Mouse (Mus musculus): ENCODE measurements at regions not wholly inside any gene's neighbourhood (a gene's known extent, or its start where the extent isn't known, plus 50 kb on each side); places are given as distances from the start of the nearest gene placed in this dataset.

- Histone ChIP-seq H3K4me1 (replicated peaks; ENCODE audit: control insufficient read depth, insufficient read depth, low read length) (no peaks in the 10 kb centered on the region), H3K36me3 (ENCODE audit: control insufficient read depth, insufficient read depth, low read length) (no peaks in the 10 kb centered on the region), H3K27ac (ENCODE audit: low read length) (no peak overlapping the region), H3K9me3 (ENCODE audit: control insufficient read depth, low read length) (no peaks in the 10 kb centered on the region), H3K4me2 (ENCODE audit: low read depth, low read length) (no peak overlapping the region), H3K27me3 (ENCODE audit: control insufficient read depth, insufficient read depth, low read depth, low read length) (no peaks in the 10 kb centered on the region), H3K4me3 (ENCODE audit: low read length) (no peak overlapping the region), H3K9ac (ENCODE audit: low read length) (no peak overlapping the region)
- no peak for ATAC-seq (ENCODE audit: low read depth)
- WGBS: 48% methylated on average over 6 of the region's 6 CpGs
Measured at GRCm38 (mm10) chr5:111852682-111853081, 119.0 kb downstream of the Gm26897 start.

- H3K27ac ChIP-seq (ENCODE audit: low read length): no peak overlapping the region
- no peak for ATAC-seq (ENCODE audit: low read depth)
- H3K27me3 ChIP-seq (ENCODE audit: control insufficient read depth, insufficient read depth, low read depth, low read length): no peaks in the 10 kb centered on the region
- H3K4me3 ChIP-seq (ENCODE audit: low read length): no peak overlapping the region
- no peak overlapping the region for H3K4me2 ChIP-seq (ENCODE audit: low read depth, low read length)
- WGBS: 63% methylated on average over 2 of the region's 2 CpGs
- H3K9ac ChIP-seq (ENCODE audit: low read length): no peak overlapping the region
- no peaks in the 10 kb centered on the region for H3K9me3 ChIP-seq (ENCODE audit: control insufficient read depth, low read length)
- H3K36me3 ChIP-seq (ENCODE audit: control insufficient read depth, insufficient read depth, low read length): no peaks in the 10 kb centered on the region
- no peaks in the 10 kb centered on the region for H3K4me1 ChIP-seq (replicated peaks; ENCODE audit: control insufficient read depth, insufficient read depth, low read length)
Measured at GRCm38 (mm10) chr5:111855366-111855765, 121.6 kb downstream of the Gm26897 start.

- H3K4me1 ChIP-seq (replicated peaks; ENCODE audit: control insufficient read depth, insufficient read depth, low read length): no peaks in the 10 kb centered on the region
- H3K27me3 ChIP-seq (ENCODE audit: control insufficient read depth, insufficient read depth, low read depth, low read length): no peaks in the 10 kb centered on the region
- H3K27ac ChIP-seq (ENCODE audit: low read length): no peak overlapping the region
- no peaks in the 10 kb centered on the region for H3K36me3 ChIP-seq (ENCODE audit: control insufficient read depth, insufficient read depth, low read length)
- 87% methylated on average over 7 of the region's 7 CpGs for WGBS
- no peaks in the 10 kb centered on the region for H3K9me3 ChIP-seq (ENCODE audit: control insufficient read depth, low read length)
- H3K4me3 ChIP-seq (ENCODE audit: low read length): no peak overlapping the region
- no peak for ATAC-seq (ENCODE audit: low read depth)
- H3K9ac ChIP-seq (ENCODE audit: low read length): no peak overlapping the region
- H3K4me2 ChIP-seq (ENCODE audit: low read depth, low read length): no peak overlapping the region
Measured at GRCm38 (mm10) chr5:111857200-111857599, 123.5 kb downstream of the Gm26897 start.

- no peak overlapping the region for H3K4me2 ChIP-seq (ENCODE audit: low read depth, low read length)
- 86% methylated on average over 1 of the region's 1 CpGs for WGBS
- H3K36me3 ChIP-seq (ENCODE audit: control insufficient read depth, insufficient read depth, low read length): no peaks in the 10 kb centered on the region
- no peak for ATAC-seq (ENCODE audit: low read depth)
- H3K9me3 ChIP-seq (ENCODE audit: control insufficient read depth, low read length): no peaks in the 10 kb centered on the region
- H3K4me3 ChIP-seq (ENCODE audit: low read length): no peak overlapping the region
- H3K9ac ChIP-seq (ENCODE audit: low read length): no peak overlapping the region
- H3K27me3 ChIP-seq (ENCODE audit: control insufficient read depth, insufficient read depth, low read depth, low read length): no peaks in the 10 kb centered on the region
- H3K27ac ChIP-seq (ENCODE audit: low read length): no peak overlapping the region
- H3K4me1 ChIP-seq (replicated peaks; ENCODE audit: control insufficient read depth, insufficient read depth, low read length): no peaks in the 10 kb centered on the region; the same call in 1 of the 2 replicates
Measured at GRCm38 (mm10) chr5:111860436-111860835, 126.7 kb downstream of the Gm26897 start.

- H3K36me3 ChIP-seq (ENCODE audit: control insufficient read depth, insufficient read depth, low read length): no peaks in the 10 kb centered on the region
- H3K9ac ChIP-seq (ENCODE audit: low read length): no peak overlapping the region
- H3K27me3 ChIP-seq (ENCODE audit: control insufficient read depth, insufficient read depth, low read depth, low read length): no peaks in the 10 kb centered on the region
- no peak overlapping the region for H3K4me3 ChIP-seq (ENCODE audit: low read length)
- H3K27ac ChIP-seq (ENCODE audit: low read length): no peak overlapping the region
- 91% methylated on average over 4 of the region's 4 CpGs for WGBS
- no peak for ATAC-seq (ENCODE audit: low read depth)
- no peaks in the 10 kb centered on the region; the same call in 1 of the 2 replicates for H3K4me1 ChIP-seq (replicated peaks; ENCODE audit: control insufficient read depth, insufficient read depth, low read length)
- no peak overlapping the region for H3K4me2 ChIP-seq (ENCODE audit: low read depth, low read length)
- H3K9me3 ChIP-seq (ENCODE audit: control insufficient read depth, low read length): no peaks in the 10 kb centered on the region
Measured at GRCm38 (mm10) chr5:111862331-111862730, 128.6 kb downstream of the Gm26897 start.

GRCm38 (mm10) chr5:111863922-111864321, 130.2 kb downstream of the Gm26897 start:
- no peaks in the 10 kb centered on the region for H3K36me3 ChIP-seq (ENCODE audit: control insufficient read depth, insufficient read depth, low read length)
- WGBS: 33% methylated on average over 7 of the region's 7 CpGs
- H3K9ac ChIP-seq (ENCODE audit: low read length): no peak overlapping the region
- no peaks in the 10 kb centered on the region; the same call in 1 of the 2 replicates for H3K4me1 ChIP-seq (replicated peaks; ENCODE audit: control insufficient read depth, insufficient read depth, low read length)
- no peak overlapping the region; the same call in 1 of the 2 replicates for H3K27ac ChIP-seq (ENCODE audit: low read length)
- H3K4me3 ChIP-seq (ENCODE audit: low read length): no peak overlapping the region
- no peaks in the 10 kb centered on the region for H3K27me3 ChIP-seq (ENCODE audit: control insufficient read depth, insufficient read depth, low read depth, low read length)
- ATAC-seq (ENCODE audit: low read depth): peak; percentile 87
- no peaks in the 10 kb centered on the region for H3K9me3 ChIP-seq (ENCODE audit: control insufficient read depth, low read length)
- H3K4me2 ChIP-seq (ENCODE audit: low read depth, low read length): no peak overlapping the region

- Histone ChIP-seq H3K9me3 (ENCODE audit: control insufficient read depth, low read length) (no peaks in the 10 kb centered on the region), H3K4me3 (ENCODE audit: low read length) (no peak overlapping the region), H3K4me2 (ENCODE audit: low read depth, low read length) (no peak overlapping the region), H3K9ac (ENCODE audit: low read length) (no peak overlapping the region), H3K36me3 (ENCODE audit: control insufficient read depth, insufficient read depth, low read length) (no peaks in the 10 kb centered on the region), H3K27me3 (ENCODE audit: control insufficient read depth, insufficient read depth, low read depth, low read length) (no peaks in the 10 kb centered on the region), H3K4me1 (replicated peaks; ENCODE audit: control insufficient read depth, insufficient read depth, low read length) (no peaks in the 10 kb centered on the region; the same call in 1 of the 2 replicates), H3K27ac (ENCODE audit: low read length) (no peak overlapping the region)
- 61% methylated on average over 13 of the region's 13 CpGs for WGBS
- ATAC-seq (ENCODE audit: low read depth): no peak
Measured at GRCm38 (mm10) chr5:111864606-111865005, 130.9 kb downstream of the Gm26897 start.

- Histone ChIP-seq H3K9me3 (ENCODE audit: control insufficient read depth, low read length) (peaks cover 13% of the 10 kb centered on the region), H3K27me3 (ENCODE audit: control insufficient read depth, insufficient read depth, low read depth, low read length) (no peaks in the 10 kb centered on the region), H3K9ac (ENCODE audit: low read length) (no peak overlapping the region), H3K4me2 (ENCODE audit: low read depth, low read length) (no peak overlapping the region), H3K4me1 (replicated peaks; ENCODE audit: control insufficient read depth, insufficient read depth, low read length) (no peaks in the 10 kb centered on the region; the same call in 1 of the 2 replicates), H3K4me3 (ENCODE audit: low read length) (no peak overlapping the region), H3K27ac (ENCODE audit: low read length) (no peak overlapping the region), H3K36me3 (ENCODE audit: control insufficient read depth, insufficient read depth, low read length) (no peaks in the 10 kb centered on the region)
- WGBS: 79% methylated on average over 12 of the region's 12 CpGs
- no peak for ATAC-seq (ENCODE audit: low read depth)
Measured at GRCm38 (mm10) chr5:111869011-111869410, 135.3 kb downstream of the Gm26897 start.

- Histone ChIP-seq H3K4me2 (ENCODE audit: low read depth, low read length) (no peak overlapping the region), H3K9me3 (ENCODE audit: control insufficient read depth, low read length) (no peaks in the 10 kb centered on the region; the same call in 1 of the 2 replicates), H3K36me3 (ENCODE audit: control insufficient read depth, insufficient read depth, low read length) (no peaks in the 10 kb centered on the region), H3K27ac (ENCODE audit: low read length) (peak overlapping the region; percentile 50; the same call in 1 of the 2 replicates), H3K27me3 (ENCODE audit: control insufficient read depth, insufficient read depth, low read depth, low read length) (no peaks in the 10 kb centered on the region), H3K4me3 (ENCODE audit: low read length) (no peak overlapping the region), H3K9ac (ENCODE audit: low read length) (peak overlapping the region; percentile 23; the same call in 1 of the 2 replicates), H3K4me1 (replicated peaks; ENCODE audit: control insufficient read depth, insufficient read depth, low read length) (peaks cover 13% of the 10 kb centered on the region)
- peak; percentile 73 for ATAC-seq (ENCODE audit: low read depth)
- WGBS: 3% methylated on average over 8 of the region's 8 CpGs
Measured at GRCm38 (mm10) chr5:111877165-111877793, 143.6 kb downstream of the Gm26897 start.

Data from lung, embryonic 16.5 days (tissue).